Mouse (Mus musculus) cerebellum, adult 18-20 months (tissue): ENCODE measurements around the gene Uchl4.
"Not testable (repeated sequence)": the region's sequence is repeated elsewhere in the genome, so short reads cannot be mapped to it uniquely, and the experiment has no call there.

Experiments
- DNase-seq, 2 experiments: peaks; one replicate each; pipeline ENCODE4 v3.0.0; 2021

The Uchl4 gene

GRCm38 (mm10) chr9:64234768-64235435, at the start of gene Uchl4:
TSS of gene Uchl4 (plus strand) at chr9:64235201.
- no peak for DNase-seq

- DNase-seq: no peak
These were observed 41.1 kb upstream of the Uchl4 start for GRCm38 (mm10) chr9:64193879-64194278.

- no peak for DNase-seq
These were observed 39.4 kb upstream of the Uchl4 start for GRCm38 (mm10) chr9:64195554-64195953.

GRCm38 (mm10) chr9:64197524-64197923, 37.5 kb upstream of the Uchl4 start:
- no peak for DNase-seq

- DNase-seq: no peak
These were observed 36.8 kb upstream of the Uchl4 start for GRCm38 (mm10) chr9:64198068-64198762.

GRCm38 (mm10) chr9:64198763-64199418, 36.1 kb upstream of the Uchl4 start:
- not testable (repeated sequence) for DNase-seq

GRCm38 (mm10) chr9:64199897-64200296, 35.1 kb upstream of the Uchl4 start:
- DNase-seq: no peak

GRCm38 (mm10) chr9:64202331-64202730, 32.7 kb upstream of the Uchl4 start:
- DNase-seq: no peak

GRCm38 (mm10) chr9:64202866-64203265, 32.1 kb upstream of the Uchl4 start:
- no peak for DNase-seq

GRCm38 (mm10) chr9:64207509-64208084, 27.4 kb upstream of the Uchl4 start:
- no peak for DNase-seq

GRCm38 (mm10) chr9:64214452-64214851, 20.5 kb upstream of the Uchl4 start:
- DNase-seq: no peak

- no peak for DNase-seq
These were observed 18.9 kb upstream of the Uchl4 start for GRCm38 (mm10) chr9:64216090-64216489.

- DNase-seq: no peak
These were observed 18.4 kb upstream of the Uchl4 start for GRCm38 (mm10) chr9:64216641-64217040.

GRCm38 (mm10) chr9:64217887-64218286, 17.1 kb upstream of the Uchl4 start:
- DNase-seq: no peak

- DNase-seq: no peak
These were observed 15.7 kb upstream of the Uchl4 start for GRCm38 (mm10) chr9:64219305-64219704.

- DNase-seq: no peak
These were observed 15.1 kb upstream of the Uchl4 start for GRCm38 (mm10) chr9:64219772-64220420.

GRCm38 (mm10) chr9:64220603-64221002, 14.4 kb upstream of the Uchl4 start:
- no peak for DNase-seq

GRCm38 (mm10) chr9:64221480-64221879, 13.5 kb upstream of the Uchl4 start:
- DNase-seq: no peak

- DNase-seq: no peak
These were observed 12.9 kb upstream of the Uchl4 start for GRCm38 (mm10) chr9:64222098-64222497.

GRCm38 (mm10) chr9:64225805-64226204, 9.2 kb upstream of the Uchl4 start:
- DNase-seq: no peak

GRCm38 (mm10) chr9:64227736-64228135, 7.3 kb upstream of the Uchl4 start:
- DNase-seq: no peak

GRCm38 (mm10) chr9:64228972-64229371, 6.0 kb upstream of the Uchl4 start:
- DNase-seq: no peak

GRCm38 (mm10) chr9:64231171-64231570, 3.8 kb upstream of the Uchl4 start:
- DNase-seq: no peak
